Mouse (Mus musculus): Measurements from ENCODE around the gene Msmp. TPM values are rescaled to one million over a fixed set of nuclear protein-coding genes. Genes with fewer than 3 reads are reported as not detected.

The Msmp gene
- total and polyA plus RNA-seq, 3 experiments: 0.52 to 0.62 (median 0.57) TPM

DNA sequence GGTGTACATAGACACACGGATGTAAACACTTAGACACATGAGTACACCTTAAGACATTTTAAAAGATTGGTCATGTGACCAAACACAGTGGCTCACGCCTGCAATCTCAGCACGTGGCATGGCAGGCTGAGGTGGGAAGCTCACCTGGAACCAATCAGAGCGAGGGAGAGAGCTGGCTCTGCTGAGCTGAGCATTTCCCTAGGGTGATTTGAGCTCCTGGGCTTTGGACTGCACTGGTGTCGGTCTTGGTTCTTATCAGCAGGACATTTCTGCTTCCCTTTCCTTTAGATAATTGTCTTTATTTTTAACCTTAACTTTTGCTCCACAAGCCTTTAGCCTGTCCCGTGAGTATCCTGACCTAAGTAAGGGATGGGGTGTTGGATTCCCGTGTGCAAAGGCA, 3.4 kb upstream of the Msmp start:
- DNase-seq: peak in 1 of 2 experiments; percentile 53
- Histone ChIP-seq H3K27me3 (ENCODE audit: control insufficient read depth, insufficient read depth, low read length) (no peaks in the 10 kb centered on the region), H3K4me3 (no peak overlapping the region; the same call in 1 of the 2 replicates), H3K4me1 (ENCODE audit: control insufficient read depth, insufficient read depth, low read length) (peaks cover 31% of the 10 kb centered on the region), H3K36me3 (ENCODE audit: control insufficient read depth, insufficient read depth, low read length) (no peaks in the 10 kb centered on the region), H3K9ac (ENCODE audit: low read depth, low read length) (no peak overlapping the region), H3K79me2 (replicated peaks; ENCODE audit: control insufficient read depth, insufficient read depth, low read length) (no peaks in the 10 kb centered on the region), H3K27ac (peak overlapping the region; percentile 90)
- intact Hi-C loops (cut with DNase I): loop anchor here (2.0 kb wide), 2 partner anchors 43 to 145 kb away; partner anchors contain the start of gene Npr2
- WGBS: 15% methylated on average over 7 of the region's 7 CpGs
- TF ChIP-seq CTCF (IDR thresholded peaks at IDR 0.05) (no peak), EP300 (IDR thresholded peaks at IDR 0.05; ENCODE audit: insufficient read depth, low read depth, low read length) (peak; percentile 97)

DNA sequence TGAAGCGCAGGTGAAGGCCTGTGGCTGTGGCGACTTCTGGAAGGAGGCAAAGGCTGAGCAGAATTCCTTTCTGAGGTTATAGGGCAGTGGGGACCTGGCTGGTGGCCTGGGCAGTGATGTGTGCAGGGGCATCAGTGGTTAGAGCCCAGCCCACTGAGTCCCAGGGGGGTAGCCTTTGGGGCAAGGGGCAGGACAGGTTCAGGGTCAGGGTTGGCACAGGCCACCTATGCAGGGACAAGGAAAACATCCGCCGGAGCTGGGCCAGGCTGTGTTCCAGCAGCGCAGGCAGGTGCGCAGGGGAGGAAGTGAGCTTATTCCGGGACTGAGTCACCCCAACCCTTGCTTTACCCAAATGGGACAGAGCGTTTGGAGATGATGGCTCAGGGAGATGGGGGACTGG, 2.1 kb upstream of the Msmp start:
- Histone ChIP-seq H3K36me3 (ENCODE audit: control insufficient read depth, insufficient read depth, low read length) (no peaks in the 10 kb centered on the region), H3K27ac (peak overlapping the region; percentile 90)
- WGBS: 33% methylated on average over 8 of the region's 8 CpGs

DNA sequence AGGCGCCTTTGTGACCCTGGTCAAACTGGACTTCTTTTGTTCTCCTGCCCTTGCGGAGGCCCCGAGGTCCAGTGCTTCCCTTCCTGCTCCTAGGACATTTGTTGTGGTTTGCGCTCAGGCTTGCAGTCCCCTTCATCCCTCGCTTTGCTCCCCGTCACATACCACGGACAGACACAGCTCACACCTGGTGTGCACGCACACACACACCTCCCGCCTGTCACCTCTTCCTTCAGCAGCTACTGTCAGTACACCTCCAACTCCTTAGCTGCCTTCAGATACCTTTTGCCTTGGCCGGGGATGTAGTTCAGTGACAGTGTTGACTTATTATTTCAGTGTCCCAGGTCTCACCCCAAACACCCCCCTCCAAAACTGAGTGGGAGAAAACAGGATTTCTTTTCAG, 1.4 kb upstream of the Msmp start:
- 40% methylated on average over 10 of the region's 10 CpGs for WGBS
- no peak for DNase-seq
- peak overlapping the region; percentile 37; the same call in 1 of the 2 replicates for H3K9ac ChIP-seq (ENCODE audit: low read depth, low read length)
- H3K27me3 ChIP-seq (ENCODE audit: control insufficient read depth, insufficient read depth, low read length): no peaks in the 10 kb centered on the region
- intact Hi-C loops (cut with DNase I): loop anchor here (2.0 kb wide), 1 partner anchor 147 kb away; no protein-coding TSS in a partner anchor
- no peak overlapping the region for H3K4me3 ChIP-seq
- no peaks in the 10 kb centered on the region for H3K36me3 ChIP-seq (ENCODE audit: control insufficient read depth, insufficient read depth, low read length)
- peaks cover 30% of the 10 kb centered on the region for H3K4me1 ChIP-seq (ENCODE audit: control insufficient read depth, insufficient read depth, low read length)
- TF ChIP-seq EP300 (IDR thresholded peaks at IDR 0.05; ENCODE audit: insufficient read depth, low read depth, low read length) (no peak), CTCF (IDR thresholded peaks at IDR 0.05) (no peak), POLR2A (IDR thresholded peaks at IDR 0.05; ENCODE audit: insufficient read depth, low read depth, low read length) (peak; percentile 43; the same call in 1 of the 2 replicates)
- peak overlapping the region; percentile 90 for H3K27ac ChIP-seq
- no peaks in the 10 kb centered on the region for H3K79me2 ChIP-seq (replicated peaks; ENCODE audit: control insufficient read depth, insufficient read depth, low read length)

More for the DNA sequence above, 2.1 kb upstream of the Msmp start:
- TF ChIP-seq EP300 (IDR thresholded peaks at IDR 0.05; ENCODE audit: insufficient read depth, low read depth, low read length) (peak; percentile 77; the same call in 1 of the 2 replicates), CTCF (IDR thresholded peaks at IDR 0.05) (no peak)
- H3K4me1 ChIP-seq (ENCODE audit: control insufficient read depth, insufficient read depth, low read length): peaks cover 30% of the 10 kb centered on the region
- no peak overlapping the region for H3K9ac ChIP-seq (ENCODE audit: low read depth, low read length)
- H3K79me2 ChIP-seq (replicated peaks; ENCODE audit: control insufficient read depth, insufficient read depth, low read length): no peaks in the 10 kb centered on the region
- H3K27me3 ChIP-seq (ENCODE audit: control insufficient read depth, insufficient read depth, low read length): no peaks in the 10 kb centered on the region
- DNase-seq: peak; percentile 72 to 82
- H3K4me3 ChIP-seq: no peak overlapping the region
- intact Hi-C loops (cut with DNase I): loop anchor here (2.0 kb wide), 1 partner anchor 146 kb away; no protein-coding TSS in a partner anchor

DNA sequence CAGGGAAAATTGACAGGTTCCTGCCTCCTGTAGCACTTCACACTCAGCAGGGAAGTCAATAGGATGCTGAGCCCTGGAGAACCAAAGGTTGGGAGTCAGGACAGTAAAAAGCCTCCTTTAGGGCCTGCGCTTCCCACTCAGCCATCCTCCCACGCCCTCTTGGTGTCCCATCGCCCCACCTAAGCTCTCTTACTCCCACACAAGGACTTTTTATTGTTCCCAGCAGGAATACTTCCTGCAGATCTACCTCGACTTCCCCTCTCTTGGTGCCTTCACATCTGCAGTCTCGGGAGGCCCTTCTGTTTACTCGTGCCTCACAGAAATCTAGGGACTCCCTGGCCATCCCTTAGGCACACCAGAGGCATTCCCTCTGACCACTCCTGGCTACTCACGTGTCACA, 873 bp downstream of the Msmp start:
- intact Hi-C loops (cut with DNase I): no loop called here
- H3K36me3 ChIP-seq (ENCODE audit: control insufficient read depth, insufficient read depth, low read length): no peaks in the 10 kb centered on the region
- no peaks in the 10 kb centered on the region for H3K27me3 ChIP-seq (ENCODE audit: control insufficient read depth, insufficient read depth, low read length)
- H3K79me2 ChIP-seq (replicated peaks; ENCODE audit: control insufficient read depth, insufficient read depth, low read length): no peaks in the 10 kb centered on the region
- DNase-seq: no peak
- peak; percentile 44; the same call in 1 of the 2 replicates for TF ChIP-seq POLR2A (IDR thresholded peaks at IDR 0.05; ENCODE audit: insufficient read depth, low read depth, low read length)
- no peak for TF ChIP-seq CTCF (IDR thresholded peaks at IDR 0.05)
- peak; percentile 62; the same call in 1 of the 2 replicates for TF ChIP-seq EP300 (IDR thresholded peaks at IDR 0.05; ENCODE audit: insufficient read depth, low read depth, low read length)
- peaks cover 33% of the 10 kb centered on the region for H3K4me1 ChIP-seq (ENCODE audit: control insufficient read depth, insufficient read depth, low read length)
- peak overlapping the region; percentile 75 for H3K27ac ChIP-seq
- 53% methylated on average over 7 of the region's 7 CpGs for WGBS
- no peak overlapping the region for H3K9ac ChIP-seq (ENCODE audit: low read depth, low read length)
- no peak overlapping the region for H3K4me3 ChIP-seq

DNA sequence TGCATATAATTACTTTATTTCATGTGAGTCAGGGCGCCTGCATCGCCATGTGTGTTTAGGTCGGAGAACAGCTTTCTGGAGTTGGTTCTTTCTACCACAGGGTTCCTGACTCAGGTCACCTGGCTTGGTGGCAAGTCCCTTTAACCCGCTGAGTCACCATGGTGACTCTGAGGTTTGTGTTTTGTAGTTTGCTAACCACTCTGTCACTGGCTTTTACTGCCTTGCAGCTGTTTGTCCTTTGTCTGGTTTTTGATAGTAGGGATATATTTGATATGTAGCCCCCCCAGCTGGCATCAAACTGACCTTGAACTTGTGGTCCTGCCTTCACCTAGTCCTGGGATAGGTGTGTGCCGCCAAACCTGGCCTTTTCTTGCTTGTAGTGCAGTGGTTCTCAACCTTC, 2.1 kb downstream of the Msmp start:
- H3K4me3 ChIP-seq: no peak overlapping the region
- H3K27me3 ChIP-seq (ENCODE audit: control insufficient read depth, insufficient read depth, low read length): no peaks in the 10 kb centered on the region
- intact Hi-C loops (cut with DNase I): no loop called here
- WGBS: 93% methylated on average over 5 of the region's 5 CpGs
- TF ChIP-seq CTCF (IDR thresholded peaks at IDR 0.05): no peak
- no peak for TF ChIP-seq POLR2A (IDR thresholded peaks at IDR 0.05; ENCODE audit: insufficient read depth, low read depth, low read length)
- no peak for TF ChIP-seq EP300 (IDR thresholded peaks at IDR 0.05; ENCODE audit: insufficient read depth, low read depth, low read length)
- H3K79me2 ChIP-seq (replicated peaks; ENCODE audit: control insufficient read depth, insufficient read depth, low read length): no peaks in the 10 kb centered on the region
- DNase-seq: no peak
- no peak overlapping the region; the same call in 1 of the 2 replicates for H3K27ac ChIP-seq
- H3K36me3 ChIP-seq (ENCODE audit: control insufficient read depth, insufficient read depth, low read length): no peaks in the 10 kb centered on the region
- peaks cover 29% of the 10 kb centered on the region for H3K4me1 ChIP-seq (ENCODE audit: control insufficient read depth, insufficient read depth, low read length)
- no peak overlapping the region for H3K9ac ChIP-seq (ENCODE audit: low read depth, low read length)

DNA sequence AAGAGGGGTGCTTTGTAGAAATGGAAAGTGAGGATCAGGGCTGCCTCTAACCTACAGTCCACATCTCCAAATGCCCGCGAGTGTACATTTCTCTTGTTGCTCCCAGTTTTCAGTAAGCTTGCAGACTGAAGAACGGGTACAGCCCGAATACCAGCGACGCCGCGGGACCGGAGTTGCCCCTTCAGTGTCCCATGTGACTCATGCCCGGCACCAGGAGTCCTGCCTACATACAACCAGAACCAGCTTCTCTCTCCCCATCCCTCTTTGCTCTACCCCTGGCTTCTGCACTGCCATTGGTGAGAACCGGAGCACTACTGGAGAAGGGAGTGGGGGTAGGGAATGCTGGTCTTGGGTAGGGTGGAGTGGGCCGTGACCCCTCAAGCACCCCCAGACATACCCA, 2.9 kb downstream of the Msmp start:
- no peaks in the 10 kb centered on the region for H3K27me3 ChIP-seq (ENCODE audit: control insufficient read depth, insufficient read depth, low read length)
- intact Hi-C loops (cut with DNase I): no loop called here
- H3K4me1 ChIP-seq (ENCODE audit: control insufficient read depth, insufficient read depth, low read length): peaks cover 28% of the 10 kb centered on the region
- TF ChIP-seq EP300 (IDR thresholded peaks at IDR 0.05; ENCODE audit: insufficient read depth, low read depth, low read length) (no peak), POLR2A (IDR thresholded peaks at IDR 0.05; ENCODE audit: insufficient read depth, low read depth, low read length) (no peak), CTCF (IDR thresholded peaks at IDR 0.05) (no peak)
- no peak for DNase-seq
- H3K9ac ChIP-seq (ENCODE audit: low read depth, low read length): no peak overlapping the region
- no peaks in the 10 kb centered on the region for H3K36me3 ChIP-seq (ENCODE audit: control insufficient read depth, insufficient read depth, low read length)
- H3K79me2 ChIP-seq (replicated peaks; ENCODE audit: control insufficient read depth, insufficient read depth, low read length): 0 out of 2 replicates have a peak, but pooled peaks cover under 1% of the 10 kb centered on the region
- H3K4me3 ChIP-seq: no peak overlapping the region
- H3K27ac ChIP-seq: no peak overlapping the region
- WGBS: 95% methylated on average over 12 of the region's 12 CpGs

Measured in heart, adult 2 months (tissue).